Mouse (Mus musculus) embryonic stem cell, embryonic (primary cell): ENCODE results near the gene Ramp2.

Source experiments
- CTCF ChIA-PET, 4 experiments: fragments of 300-600 bp in 2 of 4; fragments of 350-600 bp in 2 of 4; sonication (Branson Sonifier 250); formaldehyde crosslinking; loops; one replicate each; lab custom pipeline; 2022; ENCODE audit warnings: inconsistent platforms in 2 of 4; lab: Charles Lee
- POLR2A ChIA-PET, 4 experiments: fragments of 300-600 bp in 2 of 4; fragments of 350-600 bp in 2 of 4; sonication (Branson Sonifier 250); formaldehyde crosslinking; loops; one replicate each; lab custom pipeline; 2022; ENCODE audit warnings: antibody characterized with exemption in 4 of 4, inconsistent platforms in 1 of 4; lab: Charles Lee

Ramp2 gene

GRCm38 (mm10) chr11:101276319-101277070 lies 30.7 kb downstream of the Ramp2 start:
- ChIA-PET POLR2A (interaction anchor here in 2 of 4 experiments (0.7 to 4.1 kb wide), 8 partner anchors 9 to 166 kb away, joined by 3 to 45 read pairs (median 3); partner anchors contain the start of genes Plekhh3 (in 1 of the 2), Rpl27 (in 1 of the 2) and Wnk4 (in 1 of the 2)), CTCF (interaction anchor here in 1 of 4 experiments (1.3 to 1.5 kb wide), 2 partner anchors 25 to 402 kb away, joined by 3 to 5 read pairs; partner anchors contain the start of gene Becn1)

- CTCF ChIA-PET: interaction anchor here in 2 of 4 experiments (0.5 to 2.2 kb wide), 10 partner anchors 17 to 164 kb away, joined by 3 to 21 read pairs (median 4); partner anchors contain the start of genes Becn1 (in 1 of the 2) and Rpl27 (in 1 of the 2)
- POLR2A ChIA-PET: interaction anchor here in 3 of 4 experiments (0.8 to 4.1 kb wide), 34 partner anchors 8 to 388 kb away, joined by 3 to 45 read pairs (median 6); partner anchors contain the start of genes Rpl27 (in 3 of the 3), Becn1 (in 2 of the 3), Retreg3 (in 2 of the 3) and Tubg1 (in 2 of the 3)
These were observed 31.8 kb downstream of the Ramp2 start for GRCm38 (mm10) chr11:101277381-101278222.

GRCm38 (mm10) chr11:101278223-101279192 lies 32.7 kb downstream of the Ramp2 start, which contains the start of the genes Cntd1 and Coa3:
Gene Cntd1 (plus strand): TSS chr11:101279012.
Gene Coa3 (minus strand): TSS chr11:101279114.
- ChIA-PET POLR2A (interaction anchor here (0.5 to 4.1 kb wide), 79 partner anchors 7 to 959 kb away, joined by 3 to 45 read pairs (median 4); partner anchors contain the start of genes Becn1 (in 3 of the 4), Psme3 (in 3 of the 4), Rpl27 (in 3 of the 4) and Wnk4 (in 3 of the 4)), CTCF (interaction anchor here (0.5 to 2.2 kb wide), 25 partner anchors 16 to 591 kb away, joined by 3 to 21 read pairs (median 4); partner anchors contain the start of genes Becn1 (in 4 of the 4), Rpl27 (in 2 of the 4), Psmc3ip (in 1 of the 4) and Retreg3 (in 1 of the 4))

- CTCF ChIA-PET: interaction anchor here (0.6 to 2.2 kb wide), 23 partner anchors 16 to 590 kb away, joined by 3 to 21 read pairs (median 4); partner anchors contain the start of genes Becn1 (in 4 of the 4), Psmc3ip (in 1 of the 4), Retreg3 (in 1 of the 4) and Rpl27 (in 1 of the 4)
- POLR2A ChIA-PET: interaction anchor here (0.5 to 4.1 kb wide), 73 partner anchors 8 to 959 kb away, joined by 3 to 45 read pairs (median 4); partner anchors contain the start of genes Becn1 (in 3 of the 4), Psme3 (in 3 of the 4), Rpl27 (in 3 of the 4) and Wnk4 (in 3 of the 4)
These were observed 33.4 kb downstream of the Ramp2 start for GRCm38 (mm10) chr11:101279193-101279569.

GRCm38 (mm10) chr11:101280837-101281236 lies 35.0 kb downstream of the Ramp2 start:
- POLR2A ChIA-PET: interaction anchor here in 3 of 4 experiments (0.6 to 2.9 kb wide), 7 partner anchors 10 to 816 kb away, joined by 3 to 10 read pairs (median 4); partner anchors contain the start of genes Becn1 (in 1 of the 3), Rpl27 (in 1 of the 3) and Wnk4 (in 1 of the 3)
- CTCF ChIA-PET: no interaction called here

GRCm38 (mm10) chr11:101282896-101283295 lies 37.1 kb downstream of the Ramp2 start:
- ChIA-PET CTCF (interaction anchor here in 2 of 4 experiments (0.5 to 1.4 kb wide), 4 partner anchors 19 to 112 kb away, joined by 3 to 6 read pairs (median 3); partner anchors contain the start of gene Becn1 (in 2 of the 2)), POLR2A (interaction anchor here in 2 of 4 experiments (0.7 to 2.9 kb wide), 8 partner anchors 8 to 29 kb away, joined by 3 to 10 read pairs (median 3); partner anchors contain the start of genes Becn1 (in 2 of the 2), Vps25 (in 1 of the 2) and Wnk4 (in 1 of the 2))

- CTCF ChIA-PET: interaction anchor here in 1 of 4 experiments (1.4 kb wide), 1 partner anchor 18 kb away, joined by 6 read pairs; the partner anchor contains the start of gene Becn1
- POLR2A ChIA-PET: interaction anchor here in 2 of 4 experiments (0.6 to 2.9 kb wide), 5 partner anchors 11 to 106 kb away, joined by 3 to 10 read pairs (median 3); partner anchors contain the start of genes Becn1 (in 2 of the 2) and Vps25 (in 1 of the 2)
These were observed 38.0 kb downstream of the Ramp2 start for GRCm38 (mm10) chr11:101283805-101284204.

GRCm38 (mm10) chr11:101287306-101287705 lies 41.5 kb downstream of the Ramp2 start:
- POLR2A ChIA-PET: interaction anchor here in 2 of 4 experiments (0.6 to 1.5 kb wide), 6 partner anchors 9 to 199 kb away, joined by 3 to 6 read pairs (median 3); partner anchors contain the start of genes Becn1 (in 2 of the 2), Cntd1 (in 1 of the 2), Coa3 (in 1 of the 2) and Rpl27 (in 1 of the 2)
- CTCF ChIA-PET: interaction anchor here in 2 of 4 experiments (0.5 to 0.9 kb wide), 3 partner anchors 15 to 342 kb away, joined by 3 to 4 read pairs (median 3); partner anchors contain the start of gene Becn1 (in 1 of the 2)

GRCm38 (mm10) chr11:101291231-101291630 lies 45.4 kb downstream of the Ramp2 start:
- POLR2A ChIA-PET: interaction anchor here in 2 of 4 experiments (0.9 to 2.2 kb wide), 6 partner anchors 8 to 151 kb away, joined by 3 to 6 read pairs (median 4); partner anchors contain the start of genes Cntd1 (in 1 of the 2), Coa3 (in 1 of the 2), Psme3 (in 1 of the 2) and Rpl27 (in 1 of the 2)
- CTCF ChIA-PET: interaction anchor here in 2 of 4 experiments (0.5 to 0.9 kb wide), 2 partner anchors 11 to 151 kb away, joined by 6 to 11 read pairs; partner anchors contain the start of genes Becn1 (in 1 of the 2) and Rpl27 (in 1 of the 2)

- POLR2A ChIA-PET: interaction anchor here (0.6 to 1.9 kb wide), 15 partner anchors 12 to 1233 kb away, joined by 3 to 10 read pairs (median 4); partner anchors contain the start of genes Rpl27 (in 2 of the 4), Wnk4 (in 2 of the 4), Cntd1 (in 1 of the 4) and Coa3 (in 1 of the 4)
- CTCF ChIA-PET: interaction anchor here in 2 of 4 experiments (0.6 to 1.5 kb wide), 6 partner anchors 13 to 144 kb away, joined by 3 to 7 read pairs (median 5); partner anchors contain the start of genes Cntd1 (in 1 of the 2) and Coa3 (in 1 of the 2)
These were observed 49.4 kb downstream of the Ramp2 start for GRCm38 (mm10) chr11:101295191-101295590.

- POLR2A ChIA-PET: interaction anchor here in 3 of 4 experiments (0.6 to 2.8 kb wide), 16 partner anchors 12 to 141 kb away, joined by 3 to 29 read pairs (median 4); partner anchors contain the start of genes Cntd1 (in 2 of the 3), Coa3 (in 2 of the 3), Rpl27 (in 2 of the 3) and Psme3 (in 1 of the 3)
- CTCF ChIA-PET: interaction anchor here in 2 of 4 experiments (0.6 to 2.4 kb wide), 8 partner anchors 22 to 183 kb away, joined by 3 to 15 read pairs (median 6); partner anchors contain the start of genes Aarsd1 (in 1 of the 2), Cntd1 (in 1 of the 2), Coa3 (in 1 of the 2) and Wnk4 (in 1 of the 2)
These were observed 55.1 kb downstream of the Ramp2 start for GRCm38 (mm10) chr11:101300881-101301280.

- ChIA-PET CTCF (interaction anchor here (0.5 to 2.4 kb wide), 81 partner anchors 8 to 946 kb away, joined by 3 to 26 read pairs (median 4); partner anchors contain the start of genes Cntd1 (in 4 of the 4), Coa3 (in 4 of the 4), Vps25 (in 2 of the 4) and Wnk4 (in 2 of the 4)), POLR2A (interaction anchor here (0.6 to 2.8 kb wide), 69 partner anchors 9 to 981 kb away, joined by 3 to 29 read pairs (median 4); partner anchors contain the start of genes Psme3 (in 4 of the 4), Rpl27 (in 3 of the 4), Cntd1 (in 2 of the 4) and Coa3 (in 2 of the 4))
These were observed 55.6 kb downstream of the Ramp2 start for GRCm38 (mm10) chr11:101301299-101302003.
